Mouse (Mus musculus): Measurements from ENCODE around the gene Abhd15. TPM values are rescaled to one million over a fixed set of nuclear protein-coding genes. Genes with fewer than 3 reads are reported as not detected.

Gene Abhd15
- polyA plus RNA-seq, 2 experiments = 0.50 to 1.5 TPM

DNA sequence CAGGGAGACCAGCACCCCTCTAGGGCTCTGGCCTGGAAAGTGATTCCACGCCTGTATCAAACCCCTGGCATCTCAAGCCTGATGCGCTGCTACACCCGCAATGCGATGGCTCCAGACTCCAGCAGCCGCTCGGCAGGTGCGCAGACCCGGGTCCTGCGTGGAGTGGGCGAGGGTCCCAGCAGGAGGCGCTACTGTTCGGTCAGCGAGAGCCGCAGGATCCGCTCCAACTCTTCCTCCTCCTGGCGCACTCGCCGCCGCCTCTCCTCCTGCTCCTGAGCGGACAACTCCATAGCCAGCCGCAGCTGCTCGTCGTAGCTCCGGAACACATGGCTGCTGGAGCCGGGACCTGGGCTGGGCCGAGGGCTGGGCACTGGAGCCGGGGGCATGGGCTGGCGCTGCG lies 43.5 kb upstream of the Abhd15 start:
- H3K9ac ChIP-seq (ENCODE audit: low read depth, low read length, severe bottlenecking) = no peak overlapping the region
- TF ChIP-seq POLR2A (IDR thresholded peaks at IDR 0.05; ENCODE audit: borderline replicate concordance, extremely low read depth, insufficient read depth, insufficient read length) = no peak
- no peak overlapping the region for H3K27ac ChIP-seq (replicated peaks; ENCODE audit: low read depth, low read length)
- DNase-seq (ENCODE audit: low spot score) (no peak), ATAC-seq (ENCODE audit: low FRiP score, low read depth) (no peak)
- WGBS = 66% methylated on average over 27 of the region's 29 CpGs
- H3K36me3 ChIP-seq (ENCODE audit: control insufficient read depth, insufficient read depth, low read length) = peaks cover 33% of the 10 kb centered on the region
- peaks cover 20% of the 10 kb centered on the region for H3K27me3 ChIP-seq (ENCODE audit: control insufficient read depth, insufficient read depth, low read length)
- no peaks in the 10 kb centered on the region for H3K9me3 ChIP-seq (ENCODE audit: control insufficient read depth, low read length)
- H3K4me1 ChIP-seq (ENCODE audit: control insufficient read depth, insufficient read depth, low read length) = no peaks in the 10 kb centered on the region
- H3K4me2 ChIP-seq (replicated peaks; ENCODE audit: low read depth, low read length, severe bottlenecking) = no peak overlapping the region
- H3K4me3 ChIP-seq (replicated peaks; ENCODE audit: low read length) = no peak overlapping the region

GRCm38 (mm10) chr11:77472775-77473174 lies 42.1 kb upstream of the Abhd15 start:
- WGBS = 89% methylated on average over 16 of the region's 16 CpGs
- TF ChIP-seq POLR2A (IDR thresholded peaks at IDR 0.05; ENCODE audit: borderline replicate concordance, extremely low read depth, insufficient read depth, insufficient read length) = no peak
- H3K4me1 ChIP-seq (ENCODE audit: control insufficient read depth, insufficient read depth, low read length) = no peaks in the 10 kb centered on the region
- H3K4me2 ChIP-seq (replicated peaks; ENCODE audit: low read depth, low read length, severe bottlenecking) = no peak overlapping the region
- H3K27ac ChIP-seq (replicated peaks; ENCODE audit: low read depth, low read length) = no peak overlapping the region
- H3K9me3 ChIP-seq (ENCODE audit: control insufficient read depth, low read length) = no peaks in the 10 kb centered on the region
- no peak for DNase-seq (ENCODE audit: low spot score)
- H3K4me3 ChIP-seq (replicated peaks; ENCODE audit: low read length) = no peak overlapping the region
- peaks cover 6% of the 10 kb centered on the region; the same call in 1 of the 2 replicates for H3K27me3 ChIP-seq (ENCODE audit: control insufficient read depth, insufficient read depth, low read length)
- peaks cover 33% of the 10 kb centered on the region for H3K36me3 ChIP-seq (ENCODE audit: control insufficient read depth, insufficient read depth, low read length)
- ATAC-seq (ENCODE audit: low FRiP score, low read depth) = no peak
- H3K9ac ChIP-seq (ENCODE audit: low read depth, low read length, severe bottlenecking) = no peak overlapping the region

- H3K4me3 ChIP-seq (replicated peaks; ENCODE audit: low read length) = no peak overlapping the region
- TF ChIP-seq POLR2A (IDR thresholded peaks at IDR 0.05; ENCODE audit: borderline replicate concordance, extremely low read depth, insufficient read depth, insufficient read length) = no peak
- peaks cover 30% of the 10 kb centered on the region for H3K36me3 ChIP-seq (ENCODE audit: control insufficient read depth, insufficient read depth, low read length)
- H3K9ac ChIP-seq (ENCODE audit: low read depth, low read length, severe bottlenecking) = no peak overlapping the region
- WGBS = 95% methylated on average over 14 of the region's 14 CpGs
- DNase-seq (ENCODE audit: low spot score) (no peak), ATAC-seq (ENCODE audit: low FRiP score, low read depth) (no peak)
- H3K4me2 ChIP-seq (replicated peaks; ENCODE audit: low read depth, low read length, severe bottlenecking) = no peak overlapping the region
- no peak overlapping the region for H3K27ac ChIP-seq (replicated peaks; ENCODE audit: low read depth, low read length)
- no peaks in the 10 kb centered on the region for H3K27me3 ChIP-seq (ENCODE audit: control insufficient read depth, insufficient read depth, low read length)
- no peaks in the 10 kb centered on the region for H3K9me3 ChIP-seq (ENCODE audit: control insufficient read depth, low read length)
- H3K4me1 ChIP-seq (ENCODE audit: control insufficient read depth, insufficient read depth, low read length) = no peaks in the 10 kb centered on the region
Measured at GRCm38 (mm10) chr11:77476216-77476615, 38.7 kb upstream of the Abhd15 start.

DNA sequence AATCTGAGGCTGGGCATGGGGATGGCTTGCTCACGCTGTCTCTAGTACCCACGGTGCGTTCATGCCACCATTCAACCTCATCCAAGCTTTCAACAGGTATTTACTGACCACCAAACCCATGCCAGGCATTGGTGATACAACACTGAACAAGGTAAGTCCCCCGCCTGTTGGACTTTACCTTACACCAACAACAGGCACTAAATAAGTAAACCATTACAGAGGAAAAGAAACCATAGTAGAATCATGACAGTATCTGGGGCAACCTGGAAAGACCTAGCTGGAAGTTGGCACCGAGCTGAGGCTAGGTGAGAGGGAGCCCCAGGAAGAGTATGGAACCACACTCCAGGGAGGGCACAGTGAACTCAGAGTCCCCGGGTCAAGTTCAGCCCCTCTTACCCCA lies 38.0 kb upstream of the Abhd15 start:
- no peak overlapping the region for H3K27ac ChIP-seq (replicated peaks; ENCODE audit: low read depth, low read length)
- 91% methylated on average over 6 of the region's 6 CpGs for WGBS
- no peaks in the 10 kb centered on the region for H3K9me3 ChIP-seq (ENCODE audit: control insufficient read depth, low read length)
- no peak overlapping the region for H3K4me3 ChIP-seq (replicated peaks; ENCODE audit: low read length)
- H3K4me1 ChIP-seq (ENCODE audit: control insufficient read depth, insufficient read depth, low read length) = no peaks in the 10 kb centered on the region
- DNase-seq (ENCODE audit: low spot score) (no peak), ATAC-seq (ENCODE audit: low FRiP score, low read depth) (no peak)
- no peak overlapping the region for H3K4me2 ChIP-seq (replicated peaks; ENCODE audit: low read depth, low read length, severe bottlenecking)
- H3K36me3 ChIP-seq (ENCODE audit: control insufficient read depth, insufficient read depth, low read length) = peaks cover 23% of the 10 kb centered on the region
- H3K27me3 ChIP-seq (ENCODE audit: control insufficient read depth, insufficient read depth, low read length) = no peaks in the 10 kb centered on the region
- no peak overlapping the region for H3K9ac ChIP-seq (ENCODE audit: low read depth, low read length, severe bottlenecking)
- no peak for TF ChIP-seq POLR2A (IDR thresholded peaks at IDR 0.05; ENCODE audit: borderline replicate concordance, extremely low read depth, insufficient read depth, insufficient read length)

- WGBS = 62% methylated on average over 3 of the region's 3 CpGs
Measured at GRCm38 (mm10) chr11:77483043-77483442, 31.9 kb upstream of the Abhd15 start.

More at GRCm38 (mm10) chr11:77483043-77483442, 31.9 kb upstream of the Abhd15 start:
- DNase-seq (ENCODE audit: low spot score) (no peak), ATAC-seq (ENCODE audit: low FRiP score, low read depth) (no peak)
- no peak overlapping the region for H3K4me2 ChIP-seq (replicated peaks; ENCODE audit: low read depth, low read length, severe bottlenecking)
- no peak overlapping the region for H3K9ac ChIP-seq (ENCODE audit: low read depth, low read length, severe bottlenecking)
- H3K27ac ChIP-seq (replicated peaks; ENCODE audit: low read depth, low read length) = no peak overlapping the region
- no peak overlapping the region for H3K4me3 ChIP-seq (replicated peaks; ENCODE audit: low read length)
- H3K36me3 ChIP-seq (ENCODE audit: control insufficient read depth, insufficient read depth, low read length) = 0 out of 2 replicates have a peak, but pooled peaks cover 2% of the 10 kb centered on the region
- peaks cover 36% of the 10 kb centered on the region for H3K4me1 ChIP-seq (ENCODE audit: control insufficient read depth, insufficient read depth, low read length)
- H3K9me3 ChIP-seq (ENCODE audit: control insufficient read depth, low read length) = no peaks in the 10 kb centered on the region
- TF ChIP-seq POLR2A (IDR thresholded peaks at IDR 0.05; ENCODE audit: borderline replicate concordance, extremely low read depth, insufficient read depth, insufficient read length) = no peak
- H3K27me3 ChIP-seq (ENCODE audit: control insufficient read depth, insufficient read depth, low read length) = no peaks in the 10 kb centered on the region
